Mouse (Mus musculus) intestine, postnatal 0 days (tissue): ENCODE measurements around the gene Zfp639. TPM values are rescaled to one million over a fixed set of nuclear protein-coding genes. Genes with fewer than 3 reads are reported as not detected.

Experiments
- ATAC-seq: fragments of 200-750 bp; cut with Nextera tagmentation; 2 replicates; pipeline ENCODE4 v1.8.0; 2017; ENCODE audit warnings: mild to moderate bottlenecking, moderate TSS enrichment, moderate library complexity
- H3K27ac ChIP-seq: fragments of 300-500 bp; sonication (generic); 2 replicates; pipeline ENCODE4 v1.5.1; 2014; ENCODE audit warnings: mild to moderate bottlenecking, low read depth, low read length, moderate library complexity
- H3K27me3 ChIP-seq: fragments of 300-500 bp; sonication (generic); replicated peaks from 2 replicates; pipeline ENCODE4 v1.6.1; 2014; ENCODE audit warnings: low read length, mixed read lengths; ENCODE audit not compliant: control insufficient read depth, insufficient read depth
- H3K36me3 ChIP-seq: fragments of 300-500 bp; sonication (generic); 2 replicates; pipeline ENCODE4 v1.6.1; 2014; ENCODE audit warnings: mild to moderate bottlenecking, moderate library complexity; ENCODE audit not compliant: control insufficient read depth, insufficient read depth
- H3K4me1 ChIP-seq: fragments of 300-500 bp; sonication (generic); replicated peaks from 2 replicates; pipeline ENCODE4 v1.6.1; 2014; ENCODE audit warnings: antibody characterized with exemption, low read length, mixed read lengths; ENCODE audit not compliant: control insufficient read depth, insufficient read depth
- H3K4me2 ChIP-seq: fragments of 300-500 bp; sonication (generic); replicated peaks from 2 replicates; pipeline ENCODE4 v1.6.1; 2014; ENCODE audit warnings: low read depth, mild to moderate bottlenecking, moderate library complexity
- H3K4me3 ChIP-seq: fragments of 300-500 bp; sonication (generic); 2 replicates; pipeline ENCODE4 v1.5.1; 2014; ENCODE audit warnings: low read depth, low read length
- H3K9ac ChIP-seq: fragments of 300-500 bp; sonication (generic); 2 replicates; pipeline ENCODE4 v1.6.1; 2014; ENCODE audit warnings: mild to moderate bottlenecking, low read depth, low read length
- H3K9me3 ChIP-seq: fragments of 300-500 bp; sonication (generic); 2 replicates; pipeline ENCODE4 v1.6.1; 2016; ENCODE audit warnings: mixed run types; ENCODE audit not compliant: control insufficient read depth
- CTCF ChIP-seq: sonication (generic); IDR thresholded peaks from 2 replicates; pipeline ENCODE4 v1.5.1; 2016; ENCODE audit warnings: low read depth, mild to moderate bottlenecking, control low read depth, antibody characterized with exemption, moderate library complexity
- WGBS: fragments of 180-500 bp; shearing (Covaris S2); extraction: QIAGEN DNeasy Blood & Tissue Kit; methylation state at CpG from one replicate; pipeline ENCODE4 v1.1.7; 2014; 5-methylcytosine and 5-hydroxymethylcytosine counted together
- polyA plus RNA-seq: library from polyadenylated mRNA; unstranded; fragments of >200 nt; fragmentation: Nextera tagmentation; extraction: Ambion mirVana; gene quantifications from 2 replicates; pipeline ENCODE4 v1.2.1, GENCODE M21; 2015

The Zfp639 gene
- polyA plus RNA-seq, 1 experiment from 2014 or later = 19.1 TPM

- no peak for ATAC-seq
- Histone ChIP-seq H3K4me2 (peak overlapping the region; percentile 81), H3K27ac (peak overlapping the region; percentile 94), H3K4me1 (0 out of 2 replicates have a peak, but pooled peaks cover 4% of the 10 kb centered on the region), H3K4me3 (peak overlapping the region; percentile 86), H3K9me3 (no peaks in the 10 kb centered on the region), H3K36me3 (0 out of 2 replicates have a peak, but pooled peaks cover 6% of the 10 kb centered on the region), H3K9ac (peak overlapping the region; percentile 95), H3K27me3 (no peaks in the 10 kb centered on the region)
- TF ChIP-seq CTCF = no peak
- 2% methylated on average over 13 of the region's 13 CpGs for WGBS
Observed at GRCm38 (mm10) chr3:32511191-32511550, 1.1 kb downstream of the Zfp639 start.

DNA sequence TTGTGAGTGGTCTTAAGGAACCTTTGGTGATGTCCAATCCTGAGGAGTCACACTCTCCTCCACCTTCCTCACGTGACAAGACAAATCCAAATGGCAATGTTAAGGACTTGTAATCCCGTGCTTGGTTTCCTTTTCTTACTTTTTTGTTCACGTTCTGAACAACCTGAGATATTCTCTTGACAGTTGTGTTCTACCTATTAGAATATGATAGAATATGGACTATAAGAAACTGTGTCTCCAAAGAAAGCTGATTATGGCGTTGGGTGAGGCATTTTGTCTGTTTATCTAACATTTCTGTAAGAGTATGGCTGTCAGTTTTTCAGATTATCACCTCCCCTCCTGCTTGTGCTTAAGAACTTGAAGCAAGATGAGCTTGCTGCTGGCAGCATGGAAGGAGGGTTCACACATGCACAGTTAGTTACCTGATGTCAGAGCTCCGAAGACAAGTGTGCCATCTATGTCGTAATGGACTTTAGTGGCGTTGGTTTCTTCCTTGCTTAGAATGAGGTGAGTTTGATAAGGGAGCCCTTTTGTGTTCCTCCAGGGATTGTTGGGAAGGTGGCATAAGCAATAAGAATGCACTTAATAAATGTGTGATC lies 2.7 kb downstream of the Zfp639 start:
- Histone ChIP-seq H3K4me2 (no peak overlapping the region), H3K4me3 (no peak overlapping the region), H3K36me3 (peaks cover 11% of the 10 kb centered on the region; the same call in 1 of the 2 replicates), H3K27me3 (no peaks in the 10 kb centered on the region), H3K9me3 (no peaks in the 10 kb centered on the region), H3K4me1 (0 out of 2 replicates have a peak, but pooled peaks cover 4% of the 10 kb centered on the region), H3K27ac (no peak overlapping the region), H3K9ac (no peak overlapping the region)
- ATAC-seq = no peak
- TF ChIP-seq CTCF = no peak
- 80% methylated on average over 7 of the region's 7 CpGs for WGBS

DNA sequence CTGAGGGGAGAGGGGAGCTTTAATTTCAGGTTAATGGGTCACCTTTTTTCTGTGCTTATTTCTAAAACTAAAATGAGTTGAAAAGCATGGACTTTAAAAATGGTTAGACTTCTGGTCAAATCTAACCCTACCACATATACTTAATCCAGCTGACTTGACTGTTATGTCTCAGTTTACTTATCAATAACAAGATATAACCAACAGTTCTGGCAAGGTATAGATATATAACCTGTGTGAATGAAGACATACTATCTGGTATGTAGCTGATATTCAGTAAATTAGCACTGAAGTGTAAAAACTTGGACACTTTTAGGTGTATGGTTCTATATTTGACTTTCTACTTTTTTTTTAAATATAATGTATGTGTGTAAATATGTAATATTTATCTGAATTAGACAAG lies 3.5 kb downstream of the Zfp639 start:
- Histone ChIP-seq H3K36me3 (peaks cover 13% of the 10 kb centered on the region; the same call in 1 of the 2 replicates), H3K4me2 (no peak overlapping the region), H3K4me3 (no peak overlapping the region), H3K27ac (no peak overlapping the region), H3K4me1 (0 out of 2 replicates have a peak, but pooled peaks cover 4% of the 10 kb centered on the region), H3K27me3 (no peaks in the 10 kb centered on the region), H3K9ac (no peak overlapping the region), H3K9me3 (no peaks in the 10 kb centered on the region)
- TF ChIP-seq CTCF = no peak
- no peak for ATAC-seq

DNA sequence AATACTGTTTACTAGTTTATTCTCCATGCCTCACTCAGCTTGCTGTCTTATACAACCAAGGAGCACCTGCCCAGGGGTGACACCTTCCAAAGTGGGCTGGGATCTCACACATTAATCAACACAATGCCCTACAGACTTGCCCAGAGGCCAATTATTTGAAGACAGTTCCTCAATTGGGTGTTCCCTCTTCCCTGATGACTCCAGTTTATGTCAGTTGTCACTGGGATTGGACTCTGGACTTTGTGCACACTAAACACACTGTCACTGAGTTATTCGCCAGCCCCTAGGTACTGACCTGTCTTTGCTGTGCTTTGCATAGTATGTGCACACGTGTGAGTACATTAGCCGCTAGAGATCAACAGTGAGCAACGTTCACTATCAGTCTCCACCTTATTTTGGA lies 17.1 kb downstream of the Zfp639 start:
- 63% methylated on average over 4 of the region's 4 CpGs for WGBS
- H3K27ac ChIP-seq = no peak overlapping the region

GRCm38 (mm10) chr3:32529303-32529898 lies 19.3 kb downstream of the Zfp639 start, which contains the start of gene Mfn1:
Gene Mfn1 (plus strand): TSS chr3:32529465.
- Histone ChIP-seq H3K4me2 (peak within 1 kb of the TSS; percentile 79), H3K9ac (peak within 1 kb of the TSS; percentile 78), H3K27ac (peak within 1 kb of the TSS; percentile 78), H3K9me3 (0 out of 2 replicates have a peak, but pooled peaks cover 3% of the 10 kb centered on the region), H3K27me3 (no peaks in the 10 kb centered on the region), H3K4me1 (no peaks in the 10 kb centered on the region), H3K4me3 (peak within 1 kb of the TSS; percentile 93), H3K36me3 (peaks cover 3% of the 10 kb centered on the region)
- peak; percentile 23; the same call in 1 of the 2 replicates for TF ChIP-seq CTCF
- ATAC-seq = peak; percentile 97
- under 1% methylated on average over 47 of the region's 47 CpGs for WGBS

More for the DNA sequence above, 17.1 kb downstream of the Zfp639 start:
- Histone ChIP-seq H3K9me3 (0 out of 2 replicates have a peak, but pooled peaks cover 3% of the 10 kb centered on the region), H3K4me3 (no peak overlapping the region), H3K36me3 (no peaks in the 10 kb centered on the region; the same call in none of the 2 replicates), H3K27me3 (no peaks in the 10 kb centered on the region), H3K4me1 (no peaks in the 10 kb centered on the region), H3K4me2 (no peak overlapping the region), H3K9ac (no peak overlapping the region)
- no peak for TF ChIP-seq CTCF
- ATAC-seq = peak; percentile 72

- no peak for TF ChIP-seq CTCF
- Histone ChIP-seq H3K36me3 (peaks cover 10% of the 10 kb centered on the region), H3K27me3 (no peaks in the 10 kb centered on the region), H3K9me3 (0 out of 2 replicates have a peak, but pooled peaks cover 3% of the 10 kb centered on the region), H3K4me2 (peak overlapping the region; percentile 79), H3K27ac (no peak overlapping the region), H3K9ac (peak overlapping the region; percentile 78), H3K4me3 (peak overlapping the region; percentile 93), H3K4me1 (no peaks in the 10 kb centered on the region)
- no peak for ATAC-seq
- WGBS = 9% methylated on average over 5 of the region's 5 CpGs
Observed at GRCm38 (mm10) chr3:32530041-32530440, 20.0 kb downstream of the Zfp639 start.
